Mouse (Mus musculus) heart, embryonic 11.5 days (tissue): ENCODE data around the gene Wwtr1. TPM values are rescaled to one million over a fixed set of nuclear protein-coding genes. Genes with fewer than 3 reads are reported as not detected.
A peak's percentile ranks its signal among the peaks of the same experiment; 100 is the strongest.

Experiments
- ATAC-seq: fragments of 200-750 bp; cut with Nextera tagmentation; replicated peaks from 2 replicates; pipeline ENCODE4 v1.8.0; 2017; ENCODE audit warnings: moderate library complexity; ENCODE audit not compliant: insufficient number of reproducible peaks, low FRiP score, low TSS enrichment
- H3K27ac ChIP-seq: fragments of 300-500 bp; sonication (generic); 2 replicates; pipeline ENCODE4 v1.5.1; 2014; ENCODE audit warnings: mild to moderate bottlenecking, low read depth, low read length
- H3K27me3 ChIP-seq: fragments of 300-500 bp; sonication (generic); 2 replicates; pipeline ENCODE4 v1.6.1; 2014; ENCODE audit warnings: mild to moderate bottlenecking, low read length, mixed read lengths; ENCODE audit not compliant: control insufficient read depth, insufficient read depth
- H3K36me3 ChIP-seq: fragments of 300-500 bp; sonication (generic); 2 replicates; pipeline ENCODE4 v1.6.1; 2014; ENCODE audit warnings: mild to moderate bottlenecking, low read length, moderate library complexity, mixed read lengths; ENCODE audit not compliant: control insufficient read depth, insufficient read depth
- H3K4me1 ChIP-seq: fragments of 300-500 bp; sonication (generic); 2 replicates; pipeline ENCODE4 v1.6.1; 2014; ENCODE audit warnings: low read length; ENCODE audit not compliant: control insufficient read depth, insufficient read depth
- H3K4me2 ChIP-seq: fragments of 300-500 bp; sonication (generic); 2 replicates; pipeline ENCODE4 v1.6.1; 2014; ENCODE audit warnings: mild to moderate bottlenecking, moderate library complexity
- H3K4me3 ChIP-seq: fragments of 300-500 bp; sonication (generic); 2 replicates; pipeline ENCODE4 v1.5.1; 2014; ENCODE audit warnings: low read depth, low read length
- H3K9ac ChIP-seq: fragments of 300-500 bp; sonication (generic); 2 replicates; pipeline ENCODE4 v1.6.1; 2014; ENCODE audit warnings: mild to moderate bottlenecking, low read depth, low read length, moderate library complexity
- H3K9me3 ChIP-seq: fragments of 300-500 bp; sonication (generic); replicated peaks from 2 replicates; pipeline ENCODE4 v1.6.1; 2016; ENCODE audit warnings: low read length; ENCODE audit not compliant: control insufficient read depth
- WGBS: fragments of 180-500 bp; shearing (Covaris S2); extraction: QIAGEN DNeasy Blood & Tissue Kit; methylation state at CpG from one replicate; pipeline ENCODE4 v1.1.7; 2014; ENCODE audit not compliant: insufficient replicate concordance; 5-methylcytosine and 5-hydroxymethylcytosine counted together
- polyA plus RNA-seq: library from polyadenylated mRNA; unstranded; fragments of >200 nt; fragmentation: Nextera tagmentation; extraction: Ambion mirVana; gene quantifications from 2 replicates; pipeline ENCODE4 v1.2.1, GENCODE M21; 2014

The Wwtr1 gene
- polyA plus RNA-seq, 1 experiment from 2014 or later: 17.4 TPM

- 12% methylated on average over 15 of the region's 15 CpGs for WGBS
- no peak for ATAC-seq
- no peaks in the 10 kb centered on the region for H3K27me3 ChIP-seq
- H3K27ac ChIP-seq: peak overlapping the region; percentile 22
- H3K4me2 ChIP-seq: peak overlapping the region; percentile 57
- no peaks in the 10 kb centered on the region for H3K36me3 ChIP-seq
- no peaks in the 10 kb centered on the region for H3K9me3 ChIP-seq
- peak overlapping the region; percentile 21; the same call in 1 of the 2 replicates for H3K4me3 ChIP-seq
- H3K4me1 ChIP-seq: peaks cover 23% of the 10 kb centered on the region
- H3K9ac ChIP-seq: peak overlapping the region; percentile 2; the same call in 1 of the 2 replicates
Measured at GRCm38 (mm10) chr3:57470981-57471601, 104.6 kb downstream of the Wwtr1 start.

- 0 out of 2 replicates have a peak, but pooled peaks have one; percentile 52 for ATAC-seq
- H3K4me3 ChIP-seq: no peak overlapping the region
- no peaks in the 10 kb centered on the region for H3K36me3 ChIP-seq
- peak overlapping the region; percentile 22; the same call in 1 of the 2 replicates for H3K27ac ChIP-seq
- no peaks in the 10 kb centered on the region for H3K27me3 ChIP-seq
- 35% methylated on average over 5 of the region's 5 CpGs for WGBS
- peaks cover 23% of the 10 kb centered on the region for H3K4me1 ChIP-seq
- H3K4me2 ChIP-seq: no peak overlapping the region; the same call in 1 of the 2 replicates
- no peaks in the 10 kb centered on the region for H3K9me3 ChIP-seq
- 0 out of 2 replicates have a peak overlapping the region, but pooled peaks have one; percentile 2 for H3K9ac ChIP-seq
Measured at GRCm38 (mm10) chr3:57470326-57470725, 105.4 kb downstream of the Wwtr1 start.

- Histone ChIP-seq H3K4me3 (no peak overlapping the region), H3K4me2 (no peak overlapping the region), H3K36me3 (no peaks in the 10 kb centered on the region), H3K4me1 (peaks cover 23% of the 10 kb centered on the region), H3K27me3 (no peaks in the 10 kb centered on the region), H3K9me3 (no peaks in the 10 kb centered on the region), H3K9ac (no peak overlapping the region), H3K27ac (no peak overlapping the region)
- no peak for ATAC-seq
- 81% methylated on average over 3 of the region's 3 CpGs for WGBS
Measured at GRCm38 (mm10) chr3:57469325-57469724, 106.4 kb downstream of the Wwtr1 start.

- Histone ChIP-seq H3K4me2 (no peak overlapping the region), H3K9me3 (no peaks in the 10 kb centered on the region), H3K27me3 (no peaks in the 10 kb centered on the region), H3K9ac (no peak overlapping the region), H3K36me3 (peaks cover 2% of the 10 kb centered on the region; the same call in 1 of the 2 replicates), H3K4me3 (no peak overlapping the region), H3K4me1 (peaks cover 9% of the 10 kb centered on the region), H3K27ac (no peak overlapping the region)
- no peak for ATAC-seq
- 62% methylated on average over 3 of the region's 3 CpGs for WGBS
Measured at GRCm38 (mm10) chr3:57466289-57466688, 109.4 kb downstream of the Wwtr1 start.

- ATAC-seq: no peak
- no peaks in the 10 kb centered on the region for H3K27me3 ChIP-seq
- H3K4me2 ChIP-seq: no peak overlapping the region
- 65% methylated on average over 4 of the region's 4 CpGs for WGBS
- no peak overlapping the region for H3K27ac ChIP-seq
- peaks cover 4% of the 10 kb centered on the region; the same call in 1 of the 2 replicates for H3K36me3 ChIP-seq
- H3K4me1 ChIP-seq: no peaks in the 10 kb centered on the region
- H3K9ac ChIP-seq: no peak overlapping the region
- H3K9me3 ChIP-seq: no peaks in the 10 kb centered on the region
- no peak overlapping the region for H3K4me3 ChIP-seq
Measured at GRCm38 (mm10) chr3:57463302-57463701, 112.4 kb downstream of the Wwtr1 start.

DNA sequence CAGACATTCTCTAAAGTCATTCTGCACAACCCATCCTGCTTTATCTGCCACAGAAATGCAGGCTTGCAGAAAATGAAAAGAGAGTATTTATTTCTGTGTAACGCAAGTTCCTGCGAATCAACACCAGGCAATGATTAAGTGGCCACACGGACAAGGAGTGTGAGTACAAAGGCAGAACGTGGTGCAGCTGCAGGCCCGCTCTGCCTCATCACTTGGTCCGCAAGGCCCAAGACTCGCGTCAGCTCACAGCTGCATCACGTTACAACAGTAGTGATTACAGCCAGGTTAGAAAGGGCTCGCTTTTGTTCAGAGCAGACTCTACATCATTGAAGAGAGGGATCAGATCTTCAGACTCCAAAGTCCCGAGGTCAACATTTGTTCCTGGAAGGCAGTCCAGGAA lies 117.1 kb downstream of the Wwtr1 start:
- Histone ChIP-seq H3K4me3 (no peak overlapping the region), H3K27ac (no peak overlapping the region), H3K4me2 (no peak overlapping the region), H3K9me3 (no peaks in the 10 kb centered on the region), H3K36me3 (peaks cover 4% of the 10 kb centered on the region; the same call in 1 of the 2 replicates), H3K9ac (no peak overlapping the region), H3K27me3 (no peaks in the 10 kb centered on the region), H3K4me1 (no peaks in the 10 kb centered on the region)
- no peak for ATAC-seq
- 53% methylated on average over 11 of the region's 11 CpGs for WGBS

DNA sequence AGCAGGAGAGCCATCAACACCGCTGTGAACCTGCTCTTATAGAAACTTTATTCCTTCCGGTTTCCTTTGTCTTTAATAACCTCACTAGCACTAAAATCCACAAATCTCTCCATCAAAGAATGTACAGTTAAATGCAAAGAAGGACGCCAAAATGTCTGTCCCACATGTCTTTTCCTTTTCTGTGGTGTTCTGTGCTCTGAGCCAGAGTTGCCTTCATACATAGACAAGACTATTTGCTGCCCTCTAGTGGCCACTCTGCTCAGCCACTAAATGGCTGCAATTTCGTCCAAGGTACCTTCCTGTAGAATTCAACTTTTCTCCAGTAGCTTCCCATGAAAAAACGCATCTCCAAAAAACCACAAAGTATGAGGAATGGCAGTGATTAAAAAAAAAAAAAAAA lies 127.3 kb downstream of the Wwtr1 start:
- no peak for ATAC-seq
- Histone ChIP-seq H3K27ac (no peak overlapping the region), H3K36me3 (no peaks in the 10 kb centered on the region), H3K4me1 (no peaks in the 10 kb centered on the region), H3K4me3 (no peak overlapping the region), H3K9ac (no peak overlapping the region), H3K9me3 (no peaks in the 10 kb centered on the region), H3K27me3 (no peaks in the 10 kb centered on the region), H3K4me2 (no peak overlapping the region)
- WGBS: 29% methylated on average over 5 of the region's 5 CpGs

DNA sequence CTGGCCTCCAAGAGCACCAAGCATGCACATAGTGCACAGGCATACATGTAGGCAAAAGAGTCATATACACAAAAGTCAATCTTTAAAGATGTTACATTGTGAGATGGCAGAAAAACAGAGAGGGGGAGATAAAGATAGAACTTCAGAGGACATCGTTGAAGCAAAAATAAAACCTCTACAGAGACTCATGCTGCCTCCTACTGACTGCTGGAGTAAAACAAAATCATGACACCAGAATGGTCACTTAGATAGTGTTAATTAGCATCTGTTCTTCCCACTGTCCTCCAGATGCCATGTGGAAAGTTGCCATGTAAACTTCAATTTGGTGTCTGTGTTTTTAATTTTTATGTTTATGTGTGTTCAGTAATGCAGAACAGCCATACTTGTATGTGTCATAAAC lies 127.8 kb downstream of the Wwtr1 start:
- Histone ChIP-seq H3K4me2 (no peak overlapping the region), H3K9me3 (no peaks in the 10 kb centered on the region), H3K4me1 (no peaks in the 10 kb centered on the region), H3K27me3 (no peaks in the 10 kb centered on the region), H3K27ac (no peak overlapping the region), H3K9ac (no peak overlapping the region), H3K4me3 (no peak overlapping the region), H3K36me3 (no peaks in the 10 kb centered on the region)
- WGBS: 13% methylated on average over 1 of the region's 1 CpGs
- no peak for ATAC-seq

GRCm38 (mm10) chr3:57445706-57446105 lies 130.0 kb downstream of the Wwtr1 start:
- H3K9me3 ChIP-seq: no peaks in the 10 kb centered on the region
- H3K9ac ChIP-seq: no peak overlapping the region
- H3K4me2 ChIP-seq: no peak overlapping the region
- H3K27ac ChIP-seq: no peak overlapping the region
- no peaks in the 10 kb centered on the region for H3K36me3 ChIP-seq
- H3K27me3 ChIP-seq: no peaks in the 10 kb centered on the region
- H3K4me1 ChIP-seq: no peaks in the 10 kb centered on the region
- ATAC-seq: no peak
- WGBS: 49% methylated on average over 3 of the region's 3 CpGs
- H3K4me3 ChIP-seq: no peak overlapping the region
